Mouse (Mus musculus) liver, embryonic 14 days (tissue): ENCODE measurements around the gene Sult2b1. TPM values are rescaled to one million over a fixed set of nuclear protein-coding genes. Genes with fewer than 3 reads are reported as not detected.

ENCODE experiments used
- polyA plus RNA-seq: library from polyadenylated mRNA; depleted of rRNA; stranded (reverse); fragments of >200 nt; gene quantifications from 2 replicates; pipeline ENCODE4 v1.2.3, GENCODE M21; 2012; rRNA removed

Sult2b1 gene
- 0.22 and 0.28 TPM in 2 replicates for polyA plus RNA-seq

GRCm38 (mm10) chr7:45784524-45785372 lies at the start of gene Sult2b1:
Gene Sult2b1, minus strand, starts transcription at chr7:45784669.

GRCm38 (mm10) chr7:45830427-45831127 lies 46.1 kb upstream of the Sult2b1 start, which contains the start of gene Grwd1:
Gene Grwd1, minus strand, starts transcription at chr7:45830944.

GRCm38 (mm10) chr7:45824598-45824997 lies 40.1 kb upstream of the Sult2b1 start, which contains the start of gene Kcnj14:
Gene Kcnj14, minus strand, starts transcription at chr7:45824782.

GRCm38 (mm10) chr7:45813787-45814779 lies 29.6 kb upstream of the Sult2b1 start, which contains the start of gene Cyth2:
Gene Cyth2, minus strand, starts transcription at chr7:45814581.

GRCm38 (mm10) chr7:45783511-45784091 lies 868 bp downstream of the Sult2b1 start, which contains the start of gene Lmtk3:
Gene Lmtk3, plus strand, starts transcription at chr7:45783738.

GRCm38 (mm10) chr7:45725713-45726112 lies 58.8 kb downstream of the Sult2b1 start, which contains the start of gene Spaca4:
Gene Spaca4, minus strand, starts transcription at chr7:45725813.

GRCm38 (mm10) chr7:45720413-45721233 lies 63.8 kb downstream of the Sult2b1 start, which contains the start of gene Fam83e:
Gene Fam83e, plus strand, starts transcription at chr7:45721212.

GRCm38 (mm10) chr7:45717918-45718297 lies 66.6 kb downstream of the Sult2b1 start, which contains the start of gene Sphk2:
Gene Sphk2, minus strand, starts transcription at chr7:45718002.

GRCm38 (mm10) chr7:45715090-45715708 lies 69.3 kb downstream of the Sult2b1 start, which contains the start of gene Rpl18:
Gene Rpl18, plus strand, starts transcription at chr7:45715457.

GRCm38 (mm10) chr7:45704730-45705442 lies 79.6 kb downstream of the Sult2b1 start, which contains the start of gene Dbp:
Gene Dbp, plus strand, starts transcription at chr7:45705088.

GRCm38 (mm10) chr7:45699523-45700141 lies 84.8 kb downstream of the Sult2b1 start, which contains the start of gene Car11:
Gene Car11, plus strand, starts transcription at chr7:45699843.

GRCm38 (mm10) chr7:45693921-45694591 lies 90.4 kb downstream of the Sult2b1 start, which contains the start of gene Sec1:
Gene Sec1, minus strand, starts transcription at chr7:45694402.

GRCm38 (mm10) chr7:45683396-45684050 lies 100.9 kb downstream of the Sult2b1 start, which contains the start of gene Ntn5:
Gene Ntn5, plus strand, starts transcription at chr7:45684022.

